Mouse (Mus musculus) inflammation-experienced regulatory T-cells, adult 16 weeks (primary cell): ENCODE data around the gene Brsk2. TPM values are rescaled to one million over a fixed set of nuclear protein-coding genes. Genes with fewer than 3 reads are reported as not detected.

Experiments
- polyA plus RNA-seq: library from polyadenylated mRNA; unstranded; fragments of 100-300 nt; shearing (Covaris generic); gene quantifications from one replicate; pipeline ENCODE4 v1.2.1, GENCODE M21; 2017

Brsk2 gene
- polyA plus RNA-seq = 0.68 TPM

DNA sequence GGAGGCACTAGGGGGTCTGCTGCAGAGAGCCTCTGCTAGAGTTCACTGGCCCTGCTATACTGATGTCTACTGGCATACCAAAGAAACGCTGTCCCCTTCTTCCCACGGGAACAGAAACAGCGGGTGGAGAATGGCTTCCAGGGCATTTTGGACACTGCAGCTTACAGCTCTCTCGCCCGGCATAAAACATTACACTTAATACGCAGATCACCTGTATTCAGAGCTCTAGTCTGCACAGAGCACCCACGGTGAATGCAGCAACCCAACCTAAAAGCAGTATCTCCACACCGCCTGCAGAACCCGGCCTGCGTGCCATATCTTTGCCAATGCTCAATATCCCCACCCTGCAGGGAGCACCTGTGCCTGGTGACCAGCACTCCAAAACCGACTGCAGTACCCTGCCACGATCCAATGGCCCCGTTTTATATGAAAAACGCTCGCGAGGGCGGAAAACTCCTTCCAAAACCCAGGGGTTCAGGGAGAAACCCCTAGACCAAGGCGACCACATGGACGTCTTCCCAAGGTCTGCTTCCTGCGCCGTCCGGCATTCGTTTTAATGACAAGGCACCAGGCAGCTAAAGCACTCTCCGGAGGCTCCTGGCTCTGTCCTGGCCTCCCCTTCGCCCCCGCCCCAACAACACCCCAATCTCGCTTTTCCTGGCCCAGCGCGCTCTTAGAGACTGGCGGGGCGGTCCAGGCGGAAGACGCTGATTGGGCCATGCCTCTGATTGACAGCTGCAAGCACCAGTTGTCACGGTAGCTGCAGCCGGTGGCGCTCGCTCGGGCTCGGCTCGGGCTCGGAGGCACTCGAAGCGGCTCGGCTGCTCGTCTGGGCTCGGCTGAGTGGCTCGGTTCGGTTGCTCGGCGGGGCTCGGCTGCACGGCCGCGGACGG lies at the start of gene Brsk2:
TSS of gene Brsk2 (plus strand) at position 846 of the 893 bp plus-strand sequence.

DNA sequence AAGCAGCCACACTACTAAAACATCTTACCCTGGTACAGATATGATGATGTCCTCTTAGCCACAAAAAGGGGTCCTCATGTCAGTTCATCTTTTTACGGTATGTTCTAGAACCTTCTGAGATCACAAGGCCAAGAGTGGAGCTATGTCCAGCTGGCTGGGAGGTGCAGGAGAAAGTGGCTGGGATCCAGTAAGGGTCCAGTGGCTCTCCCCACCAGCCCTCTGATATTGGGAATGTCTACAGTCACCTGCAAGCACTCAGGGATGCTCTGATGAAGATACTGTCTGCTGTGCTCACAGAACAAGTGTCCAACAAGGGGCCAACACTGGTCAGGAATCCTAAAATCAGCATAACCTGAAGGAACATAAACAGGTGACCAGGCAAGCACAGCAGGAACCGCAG lies 31.1 kb upstream of the Brsk2 start, which contains the start of gene Tollip:
TSS of gene Tollip (minus strand) at position 101 of the 400 bp plus-strand sequence.

Other genes starting within 250 kb of the Brsk2 start
- gene Muc5ac, start 160.8 kb upstream of the Brsk2 start, polyA plus RNA-seq = not detected
- gene Muc5b, start 110.7 kb upstream of the Brsk2 start, polyA plus RNA-seq = 0.02 TPM
- gene Tollip, start 31.2 kb upstream of the Brsk2 start, polyA plus RNA-seq = 56.7 TPM
- 98.5 TPM for gene Mob2, start 111.3 kb downstream of the Brsk2 start, polyA plus RNA-seq
- gene Dusp8, start 146.1 kb downstream of the Brsk2 start, polyA plus RNA-seq = not detected
- not detected for gene Gm45618, start 171.0 kb downstream of the Brsk2 start, polyA plus RNA-seq
- not detected for gene Gm39115, start 186.3 kb downstream of the Brsk2 start, polyA plus RNA-seq
- gene Gm45337, start 194.9 kb downstream of the Brsk2 start, polyA plus RNA-seq = not detected
- not detected for gene Gm29735, start 207.4 kb downstream of the Brsk2 start, polyA plus RNA-seq
- not detected for gene Gm4553, start 216.0 kb downstream of the Brsk2 start, polyA plus RNA-seq
- not detected for gene Krtap5-2, start 226.3 kb downstream of the Brsk2 start, polyA plus RNA-seq
- gene Gm10153, start 240.6 kb downstream of the Brsk2 start, polyA plus RNA-seq = not detected